Mouse (Mus musculus) lung, embryonic 14.5 days (tissue): Measurements from ENCODE around the gene Snx8. TPM values are rescaled to one million over a fixed set of nuclear protein-coding genes. Genes with fewer than 3 reads are reported as not detected.

ENCODE experiments used
- ATAC-seq: fragments of 200-750 bp; cut with Nextera tagmentation; 2 replicates; pipeline ENCODE4 v1.8.0; 2017; ENCODE audit warnings: mild to moderate bottlenecking, moderate TSS enrichment, moderate library complexity; ENCODE audit not compliant: insufficient read depth
- DNase-seq: peaks from one replicate; pipeline ENCODE4 v3.0.0-alpha.2; 2015
- H3K27ac ChIP-seq: fragments of 300-500 bp; sonication (generic); 2 replicates; pipeline ENCODE4 v1.5.1; 2014; ENCODE audit warnings: low read depth, mild to moderate bottlenecking, moderate library complexity
- H3K27me3 ChIP-seq: fragments of 300-500 bp; sonication (generic); 2 replicates; pipeline ENCODE4 v1.6.1; 2014; ENCODE audit warnings: low read length, control low read depth; ENCODE audit not compliant: insufficient read depth
- H3K36me3 ChIP-seq: fragments of 300-500 bp; sonication (generic); 2 replicates; pipeline ENCODE4 v1.6.1; 2014; ENCODE audit warnings: control low read depth; ENCODE audit not compliant: insufficient read depth
- H3K4me1 ChIP-seq: fragments of 300-500 bp; sonication (generic); 2 replicates; pipeline ENCODE4 v1.6.1; 2014; ENCODE audit warnings: antibody characterized with exemption, control low read depth; ENCODE audit not compliant: insufficient read depth
- H3K4me2 ChIP-seq: fragments of 300-500 bp; sonication (generic); 2 replicates; pipeline ENCODE4 v1.6.1; 2014; ENCODE audit warnings: mild to moderate bottlenecking
- H3K4me3 ChIP-seq: fragments of 300-500 bp; sonication (generic); 2 replicates; pipeline ENCODE4 v1.5.1; 2014; ENCODE audit warnings: low read depth, low read length
- H3K9ac ChIP-seq: fragments of 300-500 bp; sonication (generic); 2 replicates; pipeline ENCODE4 v1.6.1; 2014
- H3K9me3 ChIP-seq: fragments of 300-500 bp; sonication (generic); 2 replicates; pipeline ENCODE4 v1.6.1; 2016; ENCODE audit warnings: low read depth, low read length, control low read depth
- CTCF ChIP-seq: IDR thresholded peaks from 2 replicates; pipeline ENCODE4 v1.5.1; 2016; ENCODE audit warnings: antibody characterized with exemption, low read depth
- WGBS: fragments of 180-500 bp; shearing (Covaris S2); extraction: QIAGEN DNeasy Blood & Tissue Kit; methylation state at CpG from one replicate; pipeline ENCODE4 v1.1.7; 2014; 5-methylcytosine and 5-hydroxymethylcytosine counted together
- polyA plus RNA-seq: library from polyadenylated mRNA; unstranded; fragments of >200 nt; fragmentation: Nextera tagmentation; extraction: Ambion mirVana; gene quantifications from 2 replicates; pipeline ENCODE4 v1.2.1, GENCODE M21; 2014

Snx8 gene
- polyA plus RNA-seq, 1 experiment from 2014 or later: 9.5 TPM

- Histone ChIP-seq H3K4me2 (no peak overlapping the region), H3K27me3 (no peaks in the 10 kb centered on the region), H3K27ac (no peak overlapping the region), H3K9ac (no peak overlapping the region), H3K4me1 (no peaks in the 10 kb centered on the region), H3K36me3 (no peaks in the 10 kb centered on the region), H3K9me3 (no peaks in the 10 kb centered on the region), H3K4me3 (no peak overlapping the region)
- 57% methylated on average over 4 of the region's 4 CpGs for WGBS
- peak; percentile 5 for DNase-seq
- ATAC-seq: no peak
- TF ChIP-seq CTCF: no peak
Measured at GRCm38 (mm10) chr5:140414647-140415046, 25.6 kb upstream of the Snx8 start.

DNA sequence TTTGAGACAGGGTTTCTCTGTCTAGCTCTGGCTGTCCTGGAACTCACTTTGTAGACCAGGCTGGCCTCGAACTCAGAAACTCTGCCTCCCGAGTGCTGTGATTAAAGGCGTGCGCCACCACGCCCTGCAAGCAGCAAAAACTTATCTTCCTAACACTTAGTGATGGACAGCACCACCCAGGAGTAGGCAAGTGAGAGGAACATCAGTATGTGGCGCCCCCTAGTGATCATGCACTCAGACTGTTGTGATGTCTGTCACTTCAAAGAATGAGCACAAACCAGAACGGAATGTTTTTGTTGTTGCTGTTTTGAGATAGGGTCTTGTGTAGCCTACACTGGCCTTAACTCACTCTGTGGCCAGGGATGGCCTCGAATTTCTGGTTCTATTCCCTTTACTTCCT lies 22.3 kb upstream of the Snx8 start:
- DNase-seq (peak; percentile 63), ATAC-seq (no peak)
- Histone ChIP-seq H3K27ac (no peak overlapping the region), H3K27me3 (no peaks in the 10 kb centered on the region), H3K4me3 (no peak overlapping the region), H3K4me1 (no peaks in the 10 kb centered on the region), H3K9ac (no peak overlapping the region), H3K9me3 (no peaks in the 10 kb centered on the region), H3K4me2 (no peak overlapping the region), H3K36me3 (no peaks in the 10 kb centered on the region)
- WGBS: 33% methylated on average over 8 of the region's 8 CpGs
- peak; percentile 67 for TF ChIP-seq CTCF

GRCm38 (mm10) chr5:140408801-140409200 lies 19.7 kb upstream of the Snx8 start:
- TF ChIP-seq CTCF: no peak
- H3K9ac ChIP-seq: no peak overlapping the region
- no peak for ATAC-seq
- H3K4me2 ChIP-seq: no peak overlapping the region
- DNase-seq: no peak
- no peak overlapping the region for H3K27ac ChIP-seq
- H3K4me3 ChIP-seq: no peak overlapping the region
- H3K27me3 ChIP-seq: no peaks in the 10 kb centered on the region
- no peaks in the 10 kb centered on the region for H3K4me1 ChIP-seq
- H3K9me3 ChIP-seq: no peaks in the 10 kb centered on the region
- no peaks in the 10 kb centered on the region for H3K36me3 ChIP-seq

GRCm38 (mm10) chr5:140406666-140407065 lies 17.6 kb upstream of the Snx8 start:
- no peak for TF ChIP-seq CTCF
- Histone ChIP-seq H3K27ac (no peak overlapping the region), H3K4me2 (no peak overlapping the region), H3K9ac (no peak overlapping the region), H3K9me3 (no peaks in the 10 kb centered on the region), H3K4me3 (no peak overlapping the region), H3K27me3 (no peaks in the 10 kb centered on the region), H3K36me3 (no peaks in the 10 kb centered on the region), H3K4me1 (no peaks in the 10 kb centered on the region)
- 64% methylated on average over 6 of the region's 6 CpGs for WGBS
- ATAC-seq (no peak), DNase-seq (no peak)

DNA sequence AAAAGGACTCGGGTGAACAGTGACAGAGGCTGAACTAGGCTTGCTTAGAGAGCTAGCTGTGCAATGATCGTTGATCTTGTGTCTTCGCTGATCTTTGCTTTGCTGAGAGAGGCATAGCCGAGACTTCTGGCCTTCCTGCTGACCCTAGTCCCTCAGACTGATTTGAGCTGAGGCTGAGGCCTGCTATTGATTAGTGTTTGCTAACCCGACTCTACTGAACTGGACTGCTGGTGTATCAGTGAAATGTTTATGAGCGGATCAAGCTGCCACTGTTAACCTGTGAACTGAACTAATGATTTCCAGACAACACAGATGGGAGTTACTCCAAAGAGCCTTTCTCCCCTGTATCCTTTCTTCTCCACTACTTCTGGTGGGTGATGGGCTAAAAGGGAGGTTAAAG lies 16.1 kb upstream of the Snx8 start:
- DNase-seq (no peak), ATAC-seq (no peak)
- no peaks in the 10 kb centered on the region for H3K36me3 ChIP-seq
- H3K4me1 ChIP-seq: no peaks in the 10 kb centered on the region
- H3K27ac ChIP-seq: no peak overlapping the region
- H3K27me3 ChIP-seq: no peaks in the 10 kb centered on the region
- no peak overlapping the region for H3K4me3 ChIP-seq
- H3K4me2 ChIP-seq: no peak overlapping the region
- H3K9ac ChIP-seq: no peak overlapping the region
- WGBS: 69% methylated on average over 6 of the region's 6 CpGs
- no peaks in the 10 kb centered on the region for H3K9me3 ChIP-seq
- no peak for TF ChIP-seq CTCF

- Histone ChIP-seq H3K4me2 (no peak overlapping the region), H3K4me3 (no peak overlapping the region), H3K9me3 (no peaks in the 10 kb centered on the region), H3K4me1 (no peaks in the 10 kb centered on the region), H3K9ac (no peak overlapping the region), H3K36me3 (no peaks in the 10 kb centered on the region), H3K27me3 (no peaks in the 10 kb centered on the region), H3K27ac (no peak overlapping the region)
- DNase-seq (peak; percentile 12), ATAC-seq (no peak)
- TF ChIP-seq CTCF: no peak
- 67% methylated on average over 4 of the region's 4 CpGs for WGBS
Measured at GRCm38 (mm10) chr5:140402640-140403270, 13.7 kb upstream of the Snx8 start.

GRCm38 (mm10) chr5:140396166-140396940 lies 7.3 kb upstream of the Snx8 start:
- DNase-seq: peak; percentile 45

More at GRCm38 (mm10) chr5:140396166-140396940, 7.3 kb upstream of the Snx8 start:
- TF ChIP-seq CTCF: peak; percentile 68
- WGBS: 51% methylated on average over 8 of the region's 8 CpGs
- Histone ChIP-seq H3K9me3 (no peaks in the 10 kb centered on the region), H3K4me2 (no peak overlapping the region), H3K36me3 (no peaks in the 10 kb centered on the region), H3K9ac (no peak overlapping the region), H3K27ac (no peak overlapping the region), H3K4me3 (no peak overlapping the region), H3K4me1 (no peaks in the 10 kb centered on the region), H3K27me3 (no peaks in the 10 kb centered on the region)
- no peak for ATAC-seq
